Mouse (Mus musculus) gastrocnemius, postnatal 4 days (tissue): ENCODE measurements around the gene Rgs8. TPM values are rescaled to one million over a fixed set of nuclear protein-coding genes. Genes with fewer than 3 reads are reported as not detected.

Source experiments
- DNase-seq, 2 experiments: peaks; one replicate each; pipeline ENCODE4 v3.0.0; 2021 to 2022; ENCODE audit warnings: low spot score in 2 of 2, mixed read lengths in 2 of 2
- total RNA-seq, 2 experiments: library from RNA; stranded (reverse); gene quantifications; 2 replicates each; pipeline ENCODE4 v1.2.3; 2021

Rgs8 gene
- total RNA-seq, 2 experiments from 2014 or later: 2.1 to 2.5 TPM

GRCm38 (mm10) chr1:153672698-153673097 is 19.9 kb downstream of the Rgs8 start:
- DNase-seq: no peak

- no peak for DNase-seq
These were observed 21.1 kb downstream of the Rgs8 start for GRCm38 (mm10) chr1:153673900-153674299.

GRCm38 (mm10) chr1:153675591-153675990 is 22.8 kb downstream of the Rgs8 start:
- DNase-seq: no peak

- DNase-seq: no peak
These were observed 24.8 kb downstream of the Rgs8 start for GRCm38 (mm10) chr1:153677635-153678034.

GRCm38 (mm10) chr1:153679147-153679546 is 26.3 kb downstream of the Rgs8 start:
- DNase-seq: peak in 1 of 2 experiments; percentile 21

GRCm38 (mm10) chr1:153679653-153680052 is 26.8 kb downstream of the Rgs8 start:
- no peak for DNase-seq

GRCm38 (mm10) chr1:153680363-153680762 is 27.5 kb downstream of the Rgs8 start:
- no peak for DNase-seq

- no peak for DNase-seq
These were observed 28.2 kb downstream of the Rgs8 start for GRCm38 (mm10) chr1:153681036-153681435.

- no peak for DNase-seq
These were observed 30.4 kb downstream of the Rgs8 start for GRCm38 (mm10) chr1:153683190-153683589.

GRCm38 (mm10) chr1:153685630-153686029 is 32.8 kb downstream of the Rgs8 start:
- no peak for DNase-seq

GRCm38 (mm10) chr1:153692526-153692925 is 39.7 kb downstream of the Rgs8 start:
- DNase-seq: no peak

GRCm38 (mm10) chr1:153694372-153695120 is 41.7 kb downstream of the Rgs8 start:
- no peak for DNase-seq

GRCm38 (mm10) chr1:153695398-153695797 is 42.6 kb downstream of the Rgs8 start:
- no peak for DNase-seq

- DNase-seq: no peak
These were observed 43.3 kb downstream of the Rgs8 start for GRCm38 (mm10) chr1:153696093-153696492.

GRCm38 (mm10) chr1:153696541-153696940 is 43.7 kb downstream of the Rgs8 start:
- DNase-seq: no peak

- DNase-seq: no peak
These were observed 44.9 kb downstream of the Rgs8 start for GRCm38 (mm10) chr1:153697581-153698251.

GRCm38 (mm10) chr1:153698311-153699084 is 45.7 kb downstream of the Rgs8 start:
- DNase-seq: no peak

GRCm38 (mm10) chr1:153700448-153701063 is 47.7 kb downstream of the Rgs8 start:
- DNase-seq: no peak

GRCm38 (mm10) chr1:153701461-153701860 is 48.6 kb downstream of the Rgs8 start:
- DNase-seq: no peak

- DNase-seq: no peak
These were observed 49.5 kb downstream of the Rgs8 start for GRCm38 (mm10) chr1:153702166-153702852.
